Mouse (Mus musculus): ENCODE measurements around the gene Rad51d.
A peak's percentile ranks its signal among the peaks of the same experiment; 100 is the strongest.
"Not testable (repeated sequence)": the region's sequence is repeated elsewhere in the genome, so short reads cannot be mapped to it uniquely, and the experiment has no call there.

The Rad51d gene

DNA sequence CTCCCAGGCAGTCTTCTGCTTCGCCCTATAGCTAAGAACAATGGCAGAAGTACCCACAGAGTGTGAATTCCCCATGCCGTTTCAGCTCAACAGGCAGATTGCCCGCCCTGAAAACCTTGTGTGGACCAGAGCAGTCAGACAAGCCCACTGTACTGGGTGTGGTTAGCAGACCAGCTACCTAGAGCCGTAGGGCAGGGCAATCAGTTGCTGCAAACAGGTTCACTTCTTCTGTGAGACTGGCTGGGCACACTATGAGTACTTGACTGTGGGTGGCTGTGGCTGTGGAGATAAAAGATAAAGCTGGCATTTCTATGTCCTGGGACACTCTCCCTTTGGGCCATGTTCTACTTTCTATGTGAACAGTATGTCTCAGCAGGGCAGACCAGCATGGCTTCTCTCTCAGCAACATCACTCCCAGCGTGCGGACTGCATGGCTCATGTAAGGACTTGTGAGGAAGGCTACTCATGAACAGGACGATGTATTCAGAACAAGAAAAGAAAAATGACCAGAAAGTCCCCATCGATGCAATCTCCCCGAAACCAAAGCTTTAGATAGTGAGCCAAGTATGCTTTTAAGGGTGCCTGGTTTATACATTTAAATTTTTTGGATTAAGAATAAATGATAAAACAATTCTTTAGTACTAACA is 35.0 kb downstream of the Rad51d start:
- DNase-seq (ENCODE audit: low spot score in 2 of 2): no peak

DNA sequence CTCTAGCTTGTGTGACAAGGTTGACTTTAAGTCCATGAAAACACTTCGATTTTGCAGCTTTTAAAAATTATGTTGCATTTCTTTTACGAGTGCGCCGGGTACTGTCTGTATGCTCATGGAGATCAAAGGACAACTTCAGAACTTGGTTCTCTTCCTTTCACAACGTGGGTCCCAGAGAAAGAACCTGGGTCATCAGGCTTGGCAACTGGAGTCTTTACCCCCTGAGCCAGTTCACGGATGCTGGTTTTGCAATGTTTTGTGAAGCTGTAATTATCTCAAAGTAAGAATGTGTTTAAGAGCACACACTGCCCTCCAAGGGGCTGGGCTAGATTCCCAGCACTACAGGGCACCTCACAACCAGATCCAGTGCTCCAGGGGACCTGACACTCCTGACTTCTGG is 36.3 kb downstream of the Rad51d start:
- DNase-seq (ENCODE audit: low spot score in 2 of 2): no peak

GRCm38 (mm10) chr11:82852958-82853357 is 37.5 kb downstream of the Rad51d start:
- no peak for DNase-seq (ENCODE audit: low spot score in 2 of 2)

GRCm38 (mm10) chr11:82852540-82852939 is 37.9 kb downstream of the Rad51d start:
- no peak for DNase-seq (ENCODE audit: low spot score in 2 of 2)

- no peak for DNase-seq (ENCODE audit: low spot score in 2 of 2)
Observed at GRCm38 (mm10) chr11:82852115-82852514, 38.3 kb downstream of the Rad51d start.

DNA sequence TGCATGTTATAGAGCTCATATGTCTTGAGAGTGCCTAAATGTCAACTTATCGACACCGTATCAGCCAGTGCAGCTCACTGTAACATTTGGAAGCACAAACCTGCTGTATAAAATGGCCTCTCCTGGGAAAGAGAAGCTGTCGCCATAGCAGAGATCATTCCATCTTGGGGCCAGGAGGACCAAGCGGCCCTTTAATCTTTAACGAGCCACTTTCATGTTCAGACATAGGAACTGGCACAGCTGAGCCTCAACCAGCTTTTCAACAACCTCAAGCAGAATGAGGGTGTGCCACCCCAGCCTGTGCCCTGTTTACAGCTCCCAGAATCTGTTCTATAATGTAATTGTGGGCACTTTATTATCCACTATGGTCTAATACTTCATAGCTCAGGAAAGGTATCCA is 40.2 kb downstream of the Rad51d start:
- no peak for DNase-seq (ENCODE audit: low spot score in 2 of 2)

GRCm38 (mm10) chr11:82847571-82848000 is 42.8 kb downstream of the Rad51d start:
- no peak for DNase-seq (ENCODE audit: low spot score in 2 of 2)

DNA sequence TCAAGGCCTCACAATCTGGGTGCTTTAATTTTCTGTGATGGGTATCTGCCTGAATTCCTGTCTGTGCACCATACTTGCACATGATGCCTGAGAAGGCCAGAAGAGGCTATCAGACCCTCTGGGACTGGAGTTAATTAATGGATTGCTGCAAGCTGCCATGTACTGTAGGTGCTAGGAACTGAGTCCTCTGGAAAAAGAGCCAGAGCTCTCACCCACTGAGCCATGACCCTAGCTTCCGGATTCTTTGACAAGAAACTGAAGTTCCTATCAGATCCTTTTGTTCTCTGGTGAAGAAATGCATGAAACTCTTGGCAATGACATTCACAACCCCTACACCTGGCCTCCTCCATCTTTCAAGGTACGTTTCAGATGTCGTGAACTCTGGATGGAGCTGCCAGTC is 43.5 kb downstream of the Rad51d start:
- no peak for DNase-seq (ENCODE audit: low spot score in 2 of 2)

DNA sequence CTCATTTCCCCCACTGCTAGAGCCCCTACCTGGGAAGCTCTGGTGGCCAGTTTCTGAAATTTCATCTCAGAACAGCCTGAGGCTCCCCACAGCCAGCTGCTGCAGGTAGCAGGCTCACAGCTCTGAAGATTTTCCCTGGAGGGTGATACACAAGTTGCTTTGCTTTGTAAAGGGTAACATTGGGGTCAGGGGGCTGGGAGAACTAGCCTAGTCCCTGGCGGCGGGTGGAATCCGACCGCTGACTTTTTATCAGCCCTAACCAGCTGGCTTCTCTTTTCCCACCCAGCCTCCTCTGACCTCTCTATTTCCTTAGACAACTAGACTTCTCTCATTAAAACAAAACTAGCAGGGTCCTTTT is 44.4 kb downstream of the Rad51d start:
- no peak for DNase-seq (ENCODE audit: low spot score in 2 of 2)

- DNase-seq (ENCODE audit: low spot score in 2 of 2): peak; percentile 16 to 32
Observed at GRCm38 (mm10) chr11:82845415-82846078, 44.9 kb downstream of the Rad51d start.

DNA sequence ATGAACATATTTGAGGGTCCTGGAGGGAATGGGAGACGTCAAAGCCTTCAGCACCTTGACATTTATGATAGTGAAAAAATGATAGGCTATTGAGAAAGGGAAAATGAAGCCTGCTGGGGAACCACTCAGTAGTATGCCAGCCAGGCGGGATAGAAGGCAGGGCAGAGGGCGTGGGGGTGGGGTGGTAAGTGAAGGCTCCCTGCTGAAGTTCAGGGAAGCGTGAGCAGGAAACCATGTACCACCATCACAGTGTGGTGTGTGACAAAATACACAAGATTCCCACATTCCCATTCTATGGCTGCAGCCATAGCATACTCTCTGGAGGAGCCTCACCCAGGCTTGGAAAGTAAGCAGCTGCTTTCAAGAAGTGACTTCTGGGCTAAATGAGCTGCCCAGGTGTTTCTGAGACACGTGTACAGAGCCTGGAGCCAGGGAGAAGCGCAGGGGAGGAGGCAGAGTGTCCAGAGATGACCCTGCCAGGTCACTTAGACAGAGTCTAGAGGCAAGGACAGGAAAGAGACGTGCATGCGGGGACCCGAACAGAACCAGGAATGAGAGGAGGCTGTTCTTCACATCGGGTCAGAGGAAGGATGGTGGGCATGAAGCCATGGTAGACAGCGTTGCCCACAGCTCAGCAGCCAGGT is 45.5 kb downstream of the Rad51d start:
- no peak for DNase-seq (ENCODE audit: low spot score in 2 of 2)

GRCm38 (mm10) chr11:82838511-82838910 is 51.9 kb downstream of the Rad51d start:
- DNase-seq (ENCODE audit: low spot score in 2 of 2): no peak

DNA sequence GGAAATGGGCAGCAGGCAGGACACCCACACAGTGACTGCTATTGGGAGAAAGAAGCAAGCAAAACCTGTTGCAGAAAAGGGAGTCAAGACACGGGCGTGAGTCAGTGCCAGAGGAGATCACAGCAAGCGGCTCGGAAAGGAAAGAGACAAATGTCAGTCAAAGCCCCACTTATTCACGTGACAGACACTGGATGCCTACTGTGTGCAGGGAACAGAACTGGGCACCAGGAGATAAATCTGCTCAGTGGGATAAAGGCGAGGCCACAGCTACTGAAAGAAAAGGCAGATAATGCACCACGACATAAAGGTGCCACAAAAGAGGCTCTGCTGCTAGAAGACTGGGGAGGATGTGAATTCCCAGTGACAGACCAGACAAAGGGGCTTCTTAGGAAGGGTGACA is 52.6 kb downstream of the Rad51d start:
- DNase-seq (ENCODE audit: low spot score in 2 of 2): no peak

GRCm38 (mm10) chr11:82837192-82837591 is 53.2 kb downstream of the Rad51d start:
- DNase-seq (ENCODE audit: low spot score in 2 of 2): no peak

DNA sequence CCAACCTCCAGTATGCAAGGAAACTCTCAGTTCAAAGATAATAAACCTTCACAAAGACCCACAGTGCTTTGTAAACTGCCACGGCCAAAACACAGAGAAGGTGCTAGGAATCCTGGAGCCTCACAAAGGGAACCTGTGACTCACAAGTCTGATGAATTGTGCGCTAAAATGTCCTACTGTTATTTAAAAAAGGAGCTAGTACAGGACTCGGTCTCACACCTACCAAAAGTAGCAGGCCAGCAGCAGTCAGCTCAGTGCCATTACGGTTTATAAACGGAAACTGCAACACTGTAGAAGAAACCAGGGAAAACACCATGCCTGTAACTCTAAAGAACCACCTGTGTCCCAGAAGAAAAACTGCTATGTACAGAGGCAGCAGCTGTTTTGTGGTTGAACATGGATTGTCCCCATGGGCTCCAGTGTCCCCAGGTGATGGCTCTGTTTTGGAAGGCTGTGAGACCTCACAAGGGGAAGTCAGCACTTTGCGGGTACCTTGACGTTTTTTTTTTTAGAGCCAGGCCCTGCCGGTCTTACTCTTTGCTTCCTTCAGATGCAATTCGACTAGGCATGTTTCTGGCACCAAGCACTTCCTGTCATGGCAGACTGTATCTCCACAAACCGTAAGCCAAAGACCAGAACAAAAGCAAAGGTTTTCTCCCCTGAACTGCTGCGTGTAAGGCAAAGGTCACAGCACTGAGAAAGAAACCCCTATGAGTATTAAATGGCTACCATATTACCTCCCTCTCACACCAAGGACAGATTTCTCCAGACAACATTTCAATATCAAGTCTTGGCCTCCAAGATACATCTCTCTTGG is 54.6 kb downstream of the Rad51d start:
- DNase-seq (ENCODE audit: low spot score in 2 of 2): no peak

DNA sequence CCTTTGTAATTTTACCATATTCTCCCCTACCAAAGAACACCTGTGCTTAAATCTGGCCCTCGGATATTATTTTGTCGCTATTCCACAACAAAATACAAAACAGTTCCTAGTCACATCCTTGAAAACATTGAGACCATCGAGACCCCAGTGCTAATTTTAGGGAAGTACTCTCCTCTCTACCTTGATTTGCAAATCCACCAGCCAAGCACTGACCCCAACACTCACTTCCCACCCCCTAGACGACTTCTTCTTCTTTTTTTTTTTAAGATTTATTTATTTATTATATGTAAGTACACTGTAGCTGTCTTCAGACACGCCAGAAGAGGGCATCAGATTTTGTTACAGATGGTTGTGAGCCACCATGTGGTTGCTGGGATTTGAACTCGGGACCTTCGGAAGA is 56.1 kb downstream of the Rad51d start:
- not testable (repeated sequence) for DNase-seq (ENCODE audit: low spot score in 2 of 2)

GRCm38 (mm10) chr11:82833929-82834328 is 56.5 kb downstream of the Rad51d start:
- DNase-seq (ENCODE audit: low spot score in 2 of 2): no peak

DNA sequence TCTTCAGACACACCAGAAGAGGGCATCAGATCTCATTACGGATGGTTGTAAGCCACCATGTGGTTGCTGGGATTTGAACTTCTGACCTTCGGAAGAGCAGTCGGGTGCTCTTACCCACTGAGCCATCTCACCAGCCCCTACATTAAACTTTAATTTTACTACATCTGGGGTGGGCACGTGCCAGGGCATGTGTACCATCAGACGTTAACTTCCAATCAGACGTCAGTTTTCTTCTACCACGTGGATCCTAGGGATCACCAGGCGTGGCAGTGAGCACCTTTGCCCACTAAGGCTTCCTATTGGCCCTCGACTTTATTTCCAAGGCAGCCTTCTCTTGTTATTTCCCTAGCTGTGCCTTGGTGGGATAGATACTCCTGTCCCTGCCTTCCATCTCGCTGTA is 58.0 kb downstream of the Rad51d start:
- not testable (repeated sequence) for DNase-seq (ENCODE audit: low spot score in 2 of 2)

DNA sequence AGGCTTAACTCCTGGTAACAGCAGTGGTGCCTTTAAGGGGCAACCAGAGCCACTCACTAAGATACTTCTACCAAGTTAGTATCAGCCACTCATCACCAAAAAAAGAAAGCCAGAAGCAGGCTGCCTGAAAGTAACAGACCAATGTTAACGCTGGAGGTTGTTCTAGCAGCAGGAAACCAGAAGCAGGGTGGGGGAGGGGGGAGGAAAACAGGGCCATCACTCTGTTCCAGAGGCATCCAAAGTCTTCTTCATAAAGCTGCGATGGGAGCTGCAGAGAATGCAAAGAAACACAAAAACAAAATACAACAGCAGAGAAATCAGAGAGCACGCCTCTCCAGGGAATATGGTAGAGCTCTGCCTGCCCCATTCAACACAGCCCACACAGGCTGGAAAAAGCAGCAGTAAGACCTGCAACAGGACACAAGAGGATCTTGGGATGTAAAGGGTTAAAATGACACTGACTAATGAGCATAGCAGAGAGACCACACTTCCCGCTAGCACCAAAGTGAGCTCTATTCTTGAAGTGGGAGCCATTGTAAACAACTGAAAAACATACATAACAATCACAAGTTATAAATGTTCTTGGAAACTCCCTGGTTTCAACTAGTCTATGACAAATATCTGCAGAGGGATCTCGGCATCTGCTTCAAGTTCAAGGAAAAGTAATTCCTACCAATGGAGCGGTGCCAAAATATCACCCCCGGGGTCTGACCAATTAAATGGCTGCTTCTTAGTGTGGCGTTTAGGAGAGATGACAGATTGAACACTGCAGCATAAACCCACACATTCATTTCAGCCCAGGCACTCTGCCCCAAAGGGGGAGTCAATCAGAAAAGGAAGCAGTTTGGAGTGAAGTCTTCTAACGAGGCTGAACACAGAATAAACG is 59.2 kb downstream of the Rad51d start:
- no peak for DNase-seq (ENCODE audit: low spot score in 2 of 2)

DNA sequence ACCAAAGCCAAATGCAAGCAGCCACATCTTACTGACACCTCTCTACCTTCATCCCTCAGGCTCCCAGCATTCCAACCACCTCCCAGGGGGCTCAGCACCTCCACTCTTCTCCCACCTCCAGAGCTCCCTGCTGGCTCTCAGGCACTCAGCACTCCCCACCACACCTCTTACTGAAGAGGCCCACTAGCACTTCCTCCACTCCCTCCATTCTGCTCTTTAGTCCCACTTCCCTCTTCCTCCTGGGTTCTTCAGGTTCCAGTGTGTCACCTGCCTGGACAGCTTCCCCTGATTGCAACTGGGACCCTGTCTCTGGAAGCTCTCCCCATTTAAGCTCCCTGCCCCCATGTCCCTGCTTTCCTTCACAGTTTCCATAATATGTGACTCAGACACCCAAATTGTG is 63.6 kb downstream of the Rad51d start:
- no peak for DNase-seq (ENCODE audit: low spot score in 2 of 2)
